ENCODE assay signal across 12 mouse cellular contexts in genomic region chr14:55054191-55054749, GRCm38 (mm10). TPM values are rescaled to one million over a fixed set of nuclear protein-coding genes. Genes with fewer than 3 reads are reported as not detected.
DNase-seq lines count a peak whose midpoint lies in the region; ATAC-seq and TF ChIP-seq lines count a peak whose summit lies in the region.
"Had no signal": no experiment of that assay in that cellular context is flagged by ENCODE, and none has a peak within 500 bp of the region (broad histone marks: within the 10 kb centered on the region; RNA-seq: fewer than 3 reads in every experiment).

No protein-coding gene starts in this region.

- no peak for TF ChIP-seq POLR2A in cerebellum, adult 2 months (IDR thresholded peaks at IDR 0.05; ENCODE audit: borderline replicate concordance, insufficient read depth, low read length)

- no peak overlapping the region for H3K4me2 ChIP-seq in midbrain, embryonic 11.5 days
- peak overlapping the region; percentile 55 for H3K4me2 ChIP-seq in neural tube, embryonic 15.5 days
- no peak overlapping the region for H3K4me2 ChIP-seq in lung, postnatal 0 days (replicated peaks; ENCODE audit: low read depth, low read length)
- H3K4me2 ChIP-seq: heart, embryonic 13.5 days; kidney, embryonic 15.5 days had no signal

- H3K27ac ChIP-seq in midbrain, embryonic 10.5 days (replicated peaks): 0 out of 2 replicates have a peak overlapping the region, but pooled peaks have one; percentile 13
- no peak overlapping the region for H3K27ac ChIP-seq in midbrain, embryonic 11.5 days (ENCODE audit: low read depth, low read length)
- peak overlapping the region; percentile 95 for H3K27ac ChIP-seq in cerebellum, adult 2 months (ENCODE audit: insufficient read depth, low read length)
- peak overlapping the region; percentile 95 for H3K27ac ChIP-seq in neural tube, embryonic 15.5 days (replicated peaks)
- H3K27ac ChIP-seq in lung, postnatal 0 days (ENCODE audit: low read length): no peak overlapping the region
- H3K27ac ChIP-seq: heart, embryonic 13.5 days; kidney, embryonic 15.5 days had no signal

- peaks cover 7% of the 10 kb centered on the region for H3K4me1 ChIP-seq in midbrain, embryonic 10.5 days
- no peaks in the 10 kb centered on the region for H3K4me1 ChIP-seq in midbrain, embryonic 11.5 days (ENCODE audit: control insufficient read depth, insufficient read depth, low read length)
- H3K4me1 ChIP-seq in cerebellum, adult 2 months (ENCODE audit: control insufficient read depth, insufficient read depth, low read length): peaks cover 7% of the 10 kb centered on the region
- peaks cover 66% of the 10 kb centered on the region for H3K4me1 ChIP-seq in neural tube, embryonic 15.5 days
- no peaks in the 10 kb centered on the region for H3K4me1 ChIP-seq in lung, postnatal 0 days (ENCODE audit: insufficient read depth, low read depth, low read length)
- H3K4me1 ChIP-seq: kidney, embryonic 15.5 days had no signal

- no peak overlapping the region for H3K4me3 ChIP-seq in midbrain, embryonic 10.5 days
- no peak overlapping the region for H3K4me3 ChIP-seq in midbrain, embryonic 11.5 days (ENCODE audit: low read depth, low read length)
- H3K4me3 ChIP-seq in cerebellum, adult 2 months (replicated peaks; ENCODE audit: insufficient read depth, low read depth, low read length): peak overlapping the region; percentile 60
- peak overlapping the region; percentile 40 for H3K4me3 ChIP-seq in neural tube, embryonic 15.5 days (replicated peaks)
- H3K4me3 ChIP-seq in lung, postnatal 0 days (ENCODE audit: low read depth, low read length): no peak overlapping the region
- H3K4me3 ChIP-seq: heart, embryonic 13.5 days; kidney, embryonic 15.5 days had no signal

- TF ChIP-seq EP300 in lung, postnatal 0 days (IDR thresholded peaks at IDR 0.05): no peak

- WGBS in midbrain, embryonic 10.5 days: 86% methylated on average over 10 of the region's 10 CpGs
- WGBS in midbrain, embryonic 11.5 days: 88% methylated on average over 10 of the region's 10 CpGs
- 2% methylated on average over 10 of the region's 10 CpGs for WGBS in cerebellum, adult 2 months
- WGBS in neural tube, embryonic 15.5 days: 46% methylated on average over 10 of the region's 10 CpGs
- 76% methylated on average over 10 of the region's 10 CpGs for WGBS in lung, postnatal 0 days

- DNase-seq in midbrain, embryonic 10.5 days (ENCODE audit: low spot score): no peak
- no peak for DNase-seq in midbrain, embryonic 11.5 days (ENCODE audit: low spot score, missing footprints)
- peak; percentile 86 to 88 for DNase-seq in cerebellum, adult 2 months
- no peak for DNase-seq in lung, postnatal 0 days (ENCODE audit: low spot score)
- DNase-seq in lung, adult 18-20 months: no peak
- DNase-seq in ovary, adult 18-20 months (ENCODE audit: low spot score): no peak
- DNase-seq: liver, postnatal 0 days; spleen, adult 18-20 months had no signal

- no peak overlapping the region for H3K9ac ChIP-seq in midbrain, embryonic 11.5 days (ENCODE audit: low read length)
- peak overlapping the region; percentile 45 for H3K9ac ChIP-seq in neural tube, embryonic 15.5 days (replicated peaks)
- H3K9ac ChIP-seq in lung, postnatal 0 days (replicated peaks; ENCODE audit: low read depth): no peak overlapping the region
- H3K9ac ChIP-seq: heart, embryonic 13.5 days; kidney, embryonic 15.5 days; liver, postnatal 0 days had no signal

- H3K36me3 ChIP-seq in midbrain, embryonic 10.5 days: no peaks in the 10 kb centered on the region
- H3K36me3 ChIP-seq in midbrain, embryonic 11.5 days (ENCODE audit: control insufficient read depth, insufficient read depth, low read length): no peaks in the 10 kb centered on the region
- no peaks in the 10 kb centered on the region for H3K36me3 ChIP-seq in neural tube, embryonic 15.5 days
- no peaks in the 10 kb centered on the region for H3K36me3 ChIP-seq in lung, postnatal 0 days (ENCODE audit: insufficient read depth, low read length)
- H3K36me3 ChIP-seq: heart, embryonic 13.5 days; kidney, embryonic 15.5 days had no signal

- ATAC-seq in midbrain, embryonic 11.5 days (ENCODE audit: low FRiP score): no peak
- peak; percentile 55 for ATAC-seq in hematopoietic stem cell, adult 5-6 weeks (replicated peaks in 1 of 2; ENCODE audit: insufficient read depth in 1 of 2, low FRiP score in 2 of 2, low TSS enrichment in 1 of 2, low read depth in 1 of 2, poor library complexity in 2 of 2, severe bottlenecking in 2 of 2)
- peak; percentile 51 for ATAC-seq in neural tube, embryonic 15.5 days (ENCODE audit: low FRiP score)
- no peak for ATAC-seq in lung, postnatal 0 days
- ATAC-seq: liver, postnatal 0 days had no signal

- no peaks in the 10 kb centered on the region for H3K9me3 ChIP-seq in midbrain, embryonic 10.5 days (replicated peaks)
- no peaks in the 10 kb centered on the region for H3K9me3 ChIP-seq in midbrain, embryonic 11.5 days (ENCODE audit: control insufficient read depth, low read length)
- no peaks in the 10 kb centered on the region for H3K9me3 ChIP-seq in neural tube, embryonic 15.5 days (replicated peaks)
- H3K9me3 ChIP-seq in lung, postnatal 0 days (ENCODE audit: low read length): no peaks in the 10 kb centered on the region
- H3K9me3 ChIP-seq: heart, embryonic 13.5 days; kidney, embryonic 15.5 days had no signal

- no peaks in the 10 kb centered on the region for H3K27me3 ChIP-seq in midbrain, embryonic 10.5 days (ENCODE audit: low read depth, poor library complexity, severe bottlenecking)
- no peaks in the 10 kb centered on the region for H3K27me3 ChIP-seq in midbrain, embryonic 11.5 days (ENCODE audit: control insufficient read depth, insufficient read depth, low read length)
- H3K27me3 ChIP-seq in cerebellum, adult 2 months (ENCODE audit: control insufficient read depth, insufficient read depth, low read length): no peaks in the 10 kb centered on the region
- H3K27me3 ChIP-seq in neural tube, embryonic 15.5 days (replicated peaks): no peaks in the 10 kb centered on the region
- no peaks in the 10 kb centered on the region for H3K27me3 ChIP-seq in lung, postnatal 0 days (replicated peaks; ENCODE audit: insufficient read depth, low read length)
- H3K27me3 ChIP-seq: kidney, embryonic 15.5 days had no signal

- no peak for TF ChIP-seq CTCF in cerebellum, adult 2 months (IDR thresholded peaks at IDR 0.05; ENCODE audit: borderline replicate concordance, insufficient read depth, low read depth, low read length)
- TF ChIP-seq CTCF in lung, postnatal 0 days (IDR thresholded peaks at IDR 0.05): no peak

RNA-seq across cellular contexts. Expression of gene Zfhx2, which starts 37.9 kb away (rescaled TPM):
- polyA plus RNA-seq in midbrain, embryonic 10.5 days (2016; fragmentation: Nextera tagmentation; extraction: Ambion mirVana): 7.6 and 12.5 TPM in 2 replicates
- 11.3 and 11.5 TPM in 2 replicates for polyA plus RNA-seq in midbrain, embryonic 11.5 days (2014; fragmentation: Nextera tagmentation; extraction: Ambion mirVana)
- polyA plus RNA-seq in cerebellum, adult 2 months (2012; rRNA removed): 10.7 and 11.0 TPM in 2 replicates
- total RNA-seq in hematopoietic stem cell, adult 5-6 weeks (2017): 3.1 and 3.8 TPM in 2 replicates
- 20.3 and 24.5 TPM in 2 replicates for polyA plus RNA-seq in neural tube, embryonic 15.5 days (2015; fragmentation: Nextera tagmentation; extraction: Ambion mirVana)
- 1.0 and 1.7 TPM in 2 replicates for polyA plus RNA-seq in lung, postnatal 0 days (2015; fragmentation: Nextera tagmentation; extraction: Ambion mirVana)

RNA-seq across cellular contexts. Expression of gene Ngdn, which starts 39.0 kb away (rescaled TPM):
- 89.3 and 91.6 TPM in 2 replicates for polyA plus RNA-seq in midbrain, embryonic 10.5 days (2016; fragmentation: Nextera tagmentation; extraction: Ambion mirVana)
- polyA plus RNA-seq in midbrain, embryonic 11.5 days (2014; fragmentation: Nextera tagmentation; extraction: Ambion mirVana): 85.0 and 85.9 TPM in 2 replicates
- 49.4 and 50.4 TPM in 2 replicates for polyA plus RNA-seq in cerebellum, adult 2 months (2012; rRNA removed)
- 58.0 and 66.5 TPM in 2 replicates for total RNA-seq in hematopoietic stem cell, adult 5-6 weeks (2017)
- 47.6 and 60.4 TPM in 2 replicates for polyA plus RNA-seq in neural tube, embryonic 15.5 days (2015; fragmentation: Nextera tagmentation; extraction: Ambion mirVana)
- polyA plus RNA-seq in lung, postnatal 0 days (2015; fragmentation: Nextera tagmentation; extraction: Ambion mirVana): 59.1 and 62.8 TPM in 2 replicates

RNA-seq across cellular contexts. Expression of gene Thtpa, which starts 40.3 kb away (rescaled TPM):
- 28.1 and 30.8 TPM in 2 replicates for polyA plus RNA-seq in midbrain, embryonic 10.5 days (2016; fragmentation: Nextera tagmentation; extraction: Ambion mirVana)
- polyA plus RNA-seq in midbrain, embryonic 11.5 days (2014; fragmentation: Nextera tagmentation; extraction: Ambion mirVana): 22.0 and 22.7 TPM in 2 replicates
- polyA plus RNA-seq in cerebellum, adult 2 months (2012; rRNA removed): 12.8 and 13.8 TPM in 2 replicates
- total RNA-seq in hematopoietic stem cell, adult 5-6 weeks (2017): 9.0 and 17.9 TPM in 2 replicates
- 27.9 and 31.6 TPM in 2 replicates for polyA plus RNA-seq in neural tube, embryonic 15.5 days (2015; fragmentation: Nextera tagmentation; extraction: Ambion mirVana)
- polyA plus RNA-seq in lung, postnatal 0 days (2015; fragmentation: Nextera tagmentation; extraction: Ambion mirVana): 13.6 and 14.1 TPM in 2 replicates

RNA-seq across cellular contexts. Expression of gene Ap1g2, which starts 52.1 kb away (rescaled TPM):
- polyA plus RNA-seq in midbrain, embryonic 10.5 days (2016; fragmentation: Nextera tagmentation; extraction: Ambion mirVana): 12.7 and 15.0 TPM in 2 replicates
- polyA plus RNA-seq in midbrain, embryonic 11.5 days (2014; fragmentation: Nextera tagmentation; extraction: Ambion mirVana): 9.5 and 10.1 TPM in 2 replicates
- 18.6 and 19.1 TPM in 2 replicates for polyA plus RNA-seq in cerebellum, adult 2 months (2012; rRNA removed)
- total RNA-seq in hematopoietic stem cell, adult 5-6 weeks (2017): 17.2 and 23.9 TPM in 2 replicates
- polyA plus RNA-seq in neural tube, embryonic 15.5 days (2015; fragmentation: Nextera tagmentation; extraction: Ambion mirVana): 6.2 and 12.4 TPM in 2 replicates
- polyA plus RNA-seq in lung, postnatal 0 days (2015; fragmentation: Nextera tagmentation; extraction: Ambion mirVana): 11.5 and 13.3 TPM in 2 replicates

RNA-seq across cellular contexts. Expression of gene Myh7, which starts 59.8 kb away (rescaled TPM):
- polyA plus RNA-seq in midbrain, embryonic 10.5 days (2016; fragmentation: Nextera tagmentation; extraction: Ambion mirVana): 0.70 and 0.96 TPM in 2 replicates
- polyA plus RNA-seq in midbrain, embryonic 11.5 days (2014; fragmentation: Nextera tagmentation; extraction: Ambion mirVana): 0.52 and 1.1 TPM in 2 replicates
- polyA plus RNA-seq in cerebellum, adult 2 months (2012; rRNA removed): 4.4 and 6.9 TPM in 2 replicates
- not detected in 2 replicates for total RNA-seq in hematopoietic stem cell, adult 5-6 weeks (2017)
- polyA plus RNA-seq in neural tube, embryonic 15.5 days (2015; fragmentation: Nextera tagmentation; extraction: Ambion mirVana): 7.4 and 9.6 TPM in 2 replicates
- 16.4 and 19.1 TPM in 2 replicates for polyA plus RNA-seq in lung, postnatal 0 days (2015; fragmentation: Nextera tagmentation; extraction: Ambion mirVana)

Comparison
In these comparisons a context has a peak if more than half of its experiments do, and no peak if none do; other contexts are left out.
1. H3K27ac ChIP-seq: peak in midbrain, embryonic 10.5 days (single experiment), cerebellum, adult 2 months (single experiment) and neural tube, embryonic 15.5 days (single experiment); none in midbrain, embryonic 11.5 days (single experiment) and lung, postnatal 0 days (single experiment).
2. DNase-seq: peak in cerebellum, adult 2 months (2 of 2); none in midbrain, embryonic 10.5 days (single experiment), midbrain, embryonic 11.5 days (single experiment), lung, postnatal 0 days (single experiment), lung, adult 18-20 months (0 of 2) and ovary, adult 18-20 months (single experiment).
3. H3K4me3 ChIP-seq: peak in cerebellum, adult 2 months (single experiment) and neural tube, embryonic 15.5 days (single experiment); none in midbrain, embryonic 10.5 days (single experiment), midbrain, embryonic 11.5 days (single experiment) and lung, postnatal 0 days (single experiment).
4. ATAC-seq: peak in hematopoietic stem cell, adult 5-6 weeks (2 of 2) and neural tube, embryonic 15.5 days (single experiment); none in midbrain, embryonic 11.5 days (single experiment) and lung, postnatal 0 days (single experiment).